Mouse (Mus musculus): Measurements from ENCODE around the gene Creb3l4. TPM values are rescaled to one million over a fixed set of nuclear protein-coding genes. Genes with fewer than 3 reads are reported as not detected.

Creb3l4 gene
- polyA plus RNA-seq, 1 experiment from 2014 or later = 6.0 TPM

DNA sequence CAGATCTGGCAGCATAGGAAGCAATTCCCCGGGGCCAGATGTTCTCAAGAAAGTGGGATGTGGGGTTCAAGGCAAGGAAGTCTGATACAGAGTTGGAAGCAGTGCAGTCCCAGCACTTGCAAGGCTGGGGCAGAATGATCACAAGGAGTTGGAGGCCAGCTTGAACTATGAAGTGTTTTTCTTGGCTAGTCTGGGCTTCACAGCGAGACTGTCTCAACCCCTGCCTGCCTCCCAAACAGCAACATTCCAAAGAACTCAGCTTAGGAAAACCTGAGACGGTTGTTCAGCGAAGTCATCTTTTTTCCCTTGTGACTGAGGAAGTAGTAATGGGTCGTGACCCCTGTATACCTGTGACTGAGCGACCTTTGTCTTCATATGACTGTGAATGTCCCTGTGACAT, 7.5 kb upstream of the Creb3l4 start:
- no peaks in the 10 kb centered on the region for H3K27me3 ChIP-seq (ENCODE audit: control insufficient read depth, insufficient read depth, low read length)
- no peak for ATAC-seq (replicated peaks; ENCODE audit: low FRiP score)
- peaks cover 13% of the 10 kb centered on the region for H3K4me1 ChIP-seq (replicated peaks; ENCODE audit: control insufficient read depth, insufficient read depth, low read length)
- no peaks in the 10 kb centered on the region; the same call in 1 of the 2 replicates for H3K36me3 ChIP-seq (ENCODE audit: control insufficient read depth, insufficient read depth, low read length)
- DNase-seq (ENCODE audit: low spot score) = no peak
- 90% methylated on average over 6 of the region's 6 CpGs for WGBS
- no peak overlapping the region for H3K9ac ChIP-seq (ENCODE audit: low read length)
- H3K27ac ChIP-seq (ENCODE audit: low read depth, low read length) = no peak overlapping the region
- H3K9me3 ChIP-seq (ENCODE audit: control insufficient read depth, low read length) = no peaks in the 10 kb centered on the region
- no peak overlapping the region for H3K4me2 ChIP-seq (ENCODE audit: low read depth, low read length, severe bottlenecking)
- no peak overlapping the region for H3K4me3 ChIP-seq (ENCODE audit: low read depth, low read length)

DNA sequence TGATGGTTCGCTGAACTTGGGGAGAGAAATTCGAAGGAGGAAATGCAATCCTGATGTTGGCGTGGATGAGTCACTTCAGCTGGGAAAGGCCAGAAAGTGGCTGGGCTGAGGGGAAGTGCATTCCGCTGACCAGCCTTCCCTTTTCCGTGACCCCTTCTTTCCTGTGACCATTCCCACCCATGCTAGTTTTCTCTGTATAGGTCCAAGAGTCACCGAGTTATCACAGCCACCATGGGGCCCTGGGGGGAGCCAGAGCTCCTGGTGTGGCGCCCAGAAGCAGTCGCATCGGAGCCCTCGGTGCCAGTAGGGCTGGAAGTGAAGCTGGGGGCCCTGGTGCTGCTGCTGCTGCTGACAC, 5.4 kb upstream of the Creb3l4 start:
- Histone ChIP-seq H3K4me2 (ENCODE audit: low read depth, low read length, severe bottlenecking) (peak overlapping the region; percentile 96), H3K4me3 (ENCODE audit: low read depth, low read length) (peak overlapping the region; percentile 55), H3K4me1 (replicated peaks; ENCODE audit: control insufficient read depth, insufficient read depth, low read length) (peaks cover 8% of the 10 kb centered on the region), H3K9me3 (ENCODE audit: control insufficient read depth, low read length) (no peaks in the 10 kb centered on the region), H3K36me3 (ENCODE audit: control insufficient read depth, insufficient read depth, low read length) (no peaks in the 10 kb centered on the region; the same call in 1 of the 2 replicates), H3K27ac (ENCODE audit: low read depth, low read length) (no peak overlapping the region), H3K27me3 (ENCODE audit: control insufficient read depth, insufficient read depth, low read length) (no peaks in the 10 kb centered on the region), H3K9ac (ENCODE audit: low read length) (peak overlapping the region; percentile 75)
- ATAC-seq (replicated peaks; ENCODE audit: low FRiP score) (no peak), DNase-seq (ENCODE audit: low spot score) (no peak)
- WGBS = 15% methylated on average over 10 of the region's 10 CpGs

GRCm38 (mm10) chr3:90247960-90248745, 4.8 kb upstream of the Creb3l4 start, which contains the start of gene Slc39a1:
Slc39a1 (plus strand) TSS chr3:90248172.
- ATAC-seq (replicated peaks; ENCODE audit: low FRiP score) = peak; percentile 94
- under 1% methylated on average over 42 of the region's 44 CpGs for WGBS

DNA sequence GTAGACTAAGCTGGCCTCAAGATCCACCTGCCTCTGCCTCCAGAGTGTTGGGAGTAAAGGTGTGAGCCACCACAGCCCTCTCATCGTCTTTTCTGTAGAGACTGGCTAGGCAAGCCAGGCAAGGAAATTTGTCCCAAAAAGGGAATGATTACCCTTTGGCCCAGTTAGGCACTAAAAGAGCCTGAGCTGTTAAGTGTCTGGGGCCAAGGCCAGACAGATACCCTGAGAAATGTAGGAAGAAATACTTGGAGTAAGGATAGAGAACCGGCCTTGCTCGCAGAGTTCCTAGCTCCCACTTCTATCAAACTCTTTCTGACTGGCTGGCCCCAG, 4.3 kb upstream of the Creb3l4 start:
- Histone ChIP-seq H3K4me3 (ENCODE audit: low read depth, low read length) (peak overlapping the region; percentile 55), H3K4me1 (replicated peaks; ENCODE audit: control insufficient read depth, insufficient read depth, low read length) (peaks cover 11% of the 10 kb centered on the region), H3K36me3 (ENCODE audit: control insufficient read depth, insufficient read depth, low read length) (no peaks in the 10 kb centered on the region; the same call in 1 of the 2 replicates), H3K9me3 (ENCODE audit: control insufficient read depth, low read length) (no peaks in the 10 kb centered on the region), H3K27me3 (ENCODE audit: control insufficient read depth, insufficient read depth, low read length) (no peaks in the 10 kb centered on the region), H3K4me2 (ENCODE audit: low read depth, low read length, severe bottlenecking) (peak overlapping the region; percentile 50), H3K27ac (ENCODE audit: low read depth, low read length) (peak overlapping the region; percentile 74), H3K9ac (ENCODE audit: low read length) (peak overlapping the region; percentile 51)
- 0% methylated on average over 3 of the region's 3 CpGs for WGBS
- DNase-seq (ENCODE audit: low spot score) = no peak
- ATAC-seq (replicated peaks; ENCODE audit: low FRiP score) = peak; percentile 14

More at GRCm38 (mm10) chr3:90247960-90248745, 4.8 kb upstream of the Creb3l4 start, which contains the start of gene Slc39a1:
- Histone ChIP-seq H3K4me2 (ENCODE audit: low read depth, low read length, severe bottlenecking) (peak within 1 kb of the TSS; percentile 96), H3K4me3 (ENCODE audit: low read depth, low read length) (peak within 1 kb of the TSS; percentile 55), H3K36me3 (ENCODE audit: control insufficient read depth, insufficient read depth, low read length) (no peaks in the 10 kb centered on the region; the same call in 1 of the 2 replicates), H3K9ac (ENCODE audit: low read length) (peak within 1 kb of the TSS; percentile 75), H3K27me3 (ENCODE audit: control insufficient read depth, insufficient read depth, low read length) (no peaks in the 10 kb centered on the region), H3K27ac (ENCODE audit: low read depth, low read length) (peak within 1 kb of the TSS; percentile 74), H3K4me1 (replicated peaks; ENCODE audit: control insufficient read depth, insufficient read depth, low read length) (peaks cover 9% of the 10 kb centered on the region), H3K9me3 (ENCODE audit: control insufficient read depth, low read length) (no peaks in the 10 kb centered on the region)
- peak; percentile 97 for DNase-seq (ENCODE audit: low spot score)

- no peaks in the 10 kb centered on the region for H3K9me3 ChIP-seq (ENCODE audit: control insufficient read depth, low read length)
- peaks cover 11% of the 10 kb centered on the region for H3K4me1 ChIP-seq (replicated peaks; ENCODE audit: control insufficient read depth, insufficient read depth, low read length)
- no peak for DNase-seq (ENCODE audit: low spot score)
- no peaks in the 10 kb centered on the region for H3K36me3 ChIP-seq (ENCODE audit: control insufficient read depth, insufficient read depth, low read length)
- H3K27me3 ChIP-seq (ENCODE audit: control insufficient read depth, insufficient read depth, low read length) = no peaks in the 10 kb centered on the region
- no peak overlapping the region for H3K4me2 ChIP-seq (ENCODE audit: low read depth, low read length, severe bottlenecking)
- 75% methylated on average over 2 of the region's 2 CpGs for WGBS
- H3K27ac ChIP-seq (ENCODE audit: low read depth, low read length) = no peak overlapping the region
- H3K9ac ChIP-seq (ENCODE audit: low read length) = no peak overlapping the region
- no peak overlapping the region for H3K4me3 ChIP-seq (ENCODE audit: low read depth, low read length)
- ATAC-seq (replicated peaks; ENCODE audit: low FRiP score) = no peak
These were observed 2.1 kb upstream of the Creb3l4 start for GRCm38 (mm10) chr3:90245406-90245805.

GRCm38 (mm10) chr3:90241669-90242358, 1.5 kb downstream of the Creb3l4 start:
- DNase-seq (ENCODE audit: low spot score) (no peak), ATAC-seq (replicated peaks; ENCODE audit: low FRiP score) (0 out of 2 replicates have a peak, but pooled peaks have one; percentile 4)
- no peak overlapping the region for H3K4me2 ChIP-seq (ENCODE audit: low read depth, low read length, severe bottlenecking)
- no peak overlapping the region for H3K9ac ChIP-seq (ENCODE audit: low read length)
- no peaks in the 10 kb centered on the region for H3K36me3 ChIP-seq (ENCODE audit: control insufficient read depth, insufficient read depth, low read length)
- H3K4me1 ChIP-seq (replicated peaks; ENCODE audit: control insufficient read depth, insufficient read depth, low read length) = peaks cover 4% of the 10 kb centered on the region; the same call in 1 of the 2 replicates
- no peaks in the 10 kb centered on the region for H3K9me3 ChIP-seq (ENCODE audit: control insufficient read depth, low read length)
- no peak overlapping the region for H3K27ac ChIP-seq (ENCODE audit: low read depth, low read length)
- WGBS = 87% methylated on average over 10 of the region's 10 CpGs
- no peaks in the 10 kb centered on the region for H3K27me3 ChIP-seq (ENCODE audit: control insufficient read depth, insufficient read depth, low read length)
- no peak overlapping the region for H3K4me3 ChIP-seq (ENCODE audit: low read depth, low read length)

GRCm38 (mm10) chr3:90241251-90241650, 2.1 kb downstream of the Creb3l4 start:
- H3K4me1 ChIP-seq (replicated peaks; ENCODE audit: control insufficient read depth, insufficient read depth, low read length) = peaks cover 4% of the 10 kb centered on the region; the same call in 1 of the 2 replicates
- no peaks in the 10 kb centered on the region for H3K9me3 ChIP-seq (ENCODE audit: control insufficient read depth, low read length)
- 83% methylated on average over 2 of the region's 2 CpGs for WGBS
- H3K4me3 ChIP-seq (ENCODE audit: low read depth, low read length) = no peak overlapping the region
- no peaks in the 10 kb centered on the region for H3K27me3 ChIP-seq (ENCODE audit: control insufficient read depth, insufficient read depth, low read length)
- ATAC-seq (replicated peaks; ENCODE audit: low FRiP score) = no peak
- no peaks in the 10 kb centered on the region for H3K36me3 ChIP-seq (ENCODE audit: control insufficient read depth, insufficient read depth, low read length)
- DNase-seq (ENCODE audit: low spot score) = no peak
- H3K4me2 ChIP-seq (ENCODE audit: low read depth, low read length, severe bottlenecking) = no peak overlapping the region
- H3K9ac ChIP-seq (ENCODE audit: low read length) = no peak overlapping the region
- H3K27ac ChIP-seq (ENCODE audit: low read depth, low read length) = no peak overlapping the region

DNA sequence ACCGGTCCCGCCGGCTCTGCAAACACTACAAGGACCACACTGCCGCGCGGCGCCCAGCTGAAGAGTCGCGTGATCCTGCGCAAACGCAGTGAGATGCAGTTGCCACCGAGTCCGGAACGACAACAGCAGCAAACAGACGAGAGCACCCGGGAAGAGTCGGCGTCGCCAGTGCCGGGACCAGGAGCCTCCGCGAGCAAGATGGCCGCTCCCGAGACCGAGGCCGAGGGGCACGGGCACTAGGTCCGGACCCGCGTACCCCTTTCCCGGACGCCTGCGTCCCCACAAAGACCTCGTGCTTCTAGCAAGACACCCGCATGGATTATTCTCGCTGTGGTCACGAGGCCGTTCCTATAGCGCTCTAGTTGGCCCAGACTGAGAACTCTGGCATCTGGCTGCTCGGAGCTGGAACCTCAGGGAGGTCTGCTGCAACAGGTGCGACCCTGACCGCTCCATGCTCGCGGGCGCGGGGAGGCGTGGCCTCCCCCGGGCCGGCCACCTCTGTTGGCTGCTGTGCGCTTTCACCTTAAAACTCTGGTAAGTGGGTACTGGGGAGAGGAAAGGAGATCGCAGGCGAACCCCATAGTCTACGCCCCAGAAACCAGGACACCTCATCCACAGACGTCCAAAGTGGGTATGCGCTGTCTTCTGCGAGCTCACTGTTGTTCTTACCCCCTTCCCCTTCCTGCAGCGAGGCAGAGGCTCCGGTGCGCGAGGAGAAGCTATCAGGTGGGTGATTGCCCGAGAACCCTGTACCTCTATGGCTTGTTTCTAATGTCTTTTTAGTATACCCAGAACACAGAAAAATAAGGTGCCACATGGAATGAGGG, 11.6 kb downstream of the Creb3l4 start, which contains the start of gene Jtb:
Gene Jtb, plus strand, starts transcription at position 91 of the 827 bp plus-strand sequence.
- WGBS = under 1% methylated on average over 61 of the region's 61 CpGs
- peak; percentile 95 for DNase-seq (ENCODE audit: low spot score)
- H3K4me1 ChIP-seq (replicated peaks; ENCODE audit: control insufficient read depth, insufficient read depth, low read length) = no peaks in the 10 kb centered on the region; the same call in 1 of the 2 replicates
- peaks cover 8% of the 10 kb centered on the region; the same call in 1 of the 2 replicates for H3K36me3 ChIP-seq (ENCODE audit: control insufficient read depth, insufficient read depth, low read length)
- peak within 1 kb of the TSS; percentile 66 for H3K27ac ChIP-seq (ENCODE audit: low read depth, low read length)
- peak within 1 kb of the TSS; percentile 78 for H3K4me2 ChIP-seq (ENCODE audit: low read depth, low read length, severe bottlenecking)
- no peaks in the 10 kb centered on the region for H3K27me3 ChIP-seq (ENCODE audit: control insufficient read depth, insufficient read depth, low read length)
- no peaks in the 10 kb centered on the region for H3K9me3 ChIP-seq (ENCODE audit: control insufficient read depth, low read length)
- H3K4me3 ChIP-seq (ENCODE audit: low read depth, low read length) = peak within 1 kb of the TSS; percentile 73
- H3K9ac ChIP-seq (ENCODE audit: low read length) = peak within 1 kb of the TSS; percentile 86
- ATAC-seq (replicated peaks; ENCODE audit: low FRiP score) = peak; percentile 97

Data from forebrain, embryonic 11.5 days (tissue).